Mouse (Mus musculus) embryonic facial prominence, embryonic 13.5 days (tissue): Measurements from ENCODE around the gene Wwox. TPM values are rescaled to one million over a fixed set of nuclear protein-coding genes. Genes with fewer than 3 reads are reported as not detected.
"Not testable (repeated sequence)": the region's sequence is repeated elsewhere in the genome, so short reads cannot be mapped to it uniquely, and the experiment has no call there.

Source experiments
- ATAC-seq: fragments of 200-750 bp; cut with Nextera tagmentation; 2 replicates; pipeline ENCODE4 v1.8.0; 2017; ENCODE audit warnings: low read depth; ENCODE audit not compliant: insufficient number of reproducible peaks, insufficient read depth, low FRiP score, low TSS enrichment
- H3K27ac ChIP-seq: fragments of 300-500 bp; sonication (generic); 2 replicates; pipeline ENCODE4 v1.5.1; 2015; ENCODE audit warnings: moderate library complexity, mild to moderate bottlenecking, inconsistent platforms
- H3K27me3 ChIP-seq: fragments of 300-500 bp; sonication (generic); 2 replicates; pipeline ENCODE4 v1.6.1; 2015; ENCODE audit warnings: mild to moderate bottlenecking, inconsistent platforms
- H3K36me3 ChIP-seq: fragments of 300-500 bp; sonication (generic); 2 replicates; pipeline ENCODE4 v1.6.1; 2015; ENCODE audit warnings: mild to moderate bottlenecking, inconsistent platforms
- H3K4me1 ChIP-seq: fragments of 300-500 bp; sonication (generic); 2 replicates; pipeline ENCODE4 v1.6.1; 2015; ENCODE audit warnings: inconsistent platforms
- H3K4me2 ChIP-seq: fragments of 300-500 bp; sonication (generic); 2 replicates; pipeline ENCODE4 v1.6.1; 2015; ENCODE audit warnings: moderate library complexity, mild to moderate bottlenecking, inconsistent platforms
- H3K4me3 ChIP-seq: fragments of 300-500 bp; sonication (generic); 2 replicates; pipeline ENCODE4 v1.5.1; 2015; ENCODE audit warnings: mild to moderate bottlenecking, inconsistent platforms
- H3K9ac ChIP-seq: fragments of 300-500 bp; sonication (generic); 2 replicates; pipeline ENCODE4 v1.6.1; 2015; ENCODE audit warnings: mild to moderate bottlenecking, inconsistent platforms
- H3K9me3 ChIP-seq: fragments of 300-500 bp; sonication (generic); 2 replicates; pipeline ENCODE4 v1.6.1; 2016; ENCODE audit warnings: inconsistent platforms
- WGBS: fragments of 180-500 bp; shearing (Covaris S2); methylation state at CpG from one replicate; pipeline ENCODE4 v1.1.7; 2015; ENCODE audit warnings: mixed read lengths; 5-methylcytosine and 5-hydroxymethylcytosine counted together
- polyA plus RNA-seq: library from polyadenylated mRNA; unstranded; fragments of >200 nt; fragmentation: Nextera tagmentation; extraction: Ambion mirVana; gene quantifications from 2 replicates; pipeline ENCODE4 v1.2.1, GENCODE M21; 2015

The Wwox gene
- polyA plus RNA-seq, 1 experiment from 2014 or later: 11.5 TPM

DNA sequence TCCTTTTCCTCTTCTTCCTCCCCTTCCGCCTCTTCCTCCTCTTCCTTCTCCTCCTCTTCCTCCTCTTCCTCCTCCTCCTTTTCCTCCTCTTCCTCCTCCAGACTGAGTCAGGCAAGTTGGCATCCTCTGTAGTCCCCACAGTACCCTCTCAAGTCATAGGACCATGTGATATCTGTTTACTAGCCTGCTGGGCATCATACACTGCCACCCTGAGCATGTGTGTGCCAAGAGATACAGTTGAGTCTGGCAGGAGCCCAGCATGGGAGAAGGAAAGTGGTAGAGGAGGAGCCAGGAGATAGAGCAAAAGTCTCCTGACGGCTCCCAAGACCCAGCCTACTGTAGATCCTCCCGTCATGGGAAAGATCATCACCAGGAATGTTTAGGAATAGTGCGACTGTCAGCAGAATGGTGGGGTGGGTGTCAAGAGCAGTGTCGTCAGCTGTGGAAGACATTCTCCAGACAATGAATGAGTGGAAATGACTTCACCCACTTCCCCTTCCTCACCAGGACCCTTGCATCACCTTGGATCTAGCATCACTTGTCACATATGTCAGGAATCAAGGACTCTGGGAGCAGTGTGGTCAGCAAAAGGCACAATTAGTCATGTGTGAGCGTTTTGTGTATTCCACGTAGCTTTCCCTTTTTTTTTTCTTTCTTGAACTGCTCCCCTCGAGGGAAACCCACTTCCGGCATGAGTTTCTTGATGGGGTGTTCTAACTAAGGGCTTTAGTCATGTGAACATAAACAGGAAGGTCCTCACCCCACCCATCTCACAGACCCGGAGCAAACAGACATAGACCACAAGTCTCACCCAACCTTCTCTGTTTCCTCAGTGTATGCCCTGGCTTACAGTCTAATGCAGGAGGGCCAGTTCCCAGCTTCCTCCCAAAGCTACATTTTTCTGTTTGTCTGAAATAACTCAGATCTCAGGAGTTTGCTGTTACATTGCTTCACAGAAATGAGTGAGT is 375.6 kb downstream of the Wwox start:
- Histone ChIP-seq H3K9me3 (peaks cover 4% of the 10 kb centered on the region; the same call in 1 of the 2 replicates), H3K27me3 (no peaks in the 10 kb centered on the region), H3K4me2 (no peak overlapping the region), H3K4me3 (no peak overlapping the region), H3K27ac (no peak overlapping the region), H3K36me3 (no peaks in the 10 kb centered on the region), H3K4me1 (peaks cover 19% of the 10 kb centered on the region), H3K9ac (no peak overlapping the region)
- WGBS: 67% methylated on average over 10 of the region's 10 CpGs
- no peak for ATAC-seq

DNA sequence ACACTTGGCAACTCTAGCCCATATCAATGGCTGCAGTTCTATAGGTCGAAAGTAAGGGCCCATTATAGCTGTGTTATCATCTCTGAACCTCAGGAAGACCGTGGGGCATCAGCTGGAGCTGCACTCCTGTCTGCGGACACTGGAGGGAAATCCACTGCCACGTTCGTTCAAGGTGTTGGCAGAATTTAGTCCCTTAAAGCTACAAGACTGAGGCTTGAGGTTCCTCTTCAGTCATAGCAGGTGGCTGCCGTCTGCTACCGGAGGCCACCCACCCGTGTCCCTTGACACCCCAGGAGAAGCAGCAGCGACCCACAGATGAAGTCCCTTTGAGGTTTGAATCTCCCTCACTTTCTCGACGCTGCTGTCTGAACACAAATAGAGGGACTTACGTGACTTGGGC is 376.9 kb downstream of the Wwox start:
- Histone ChIP-seq H3K4me2 (no peak overlapping the region), H3K27me3 (no peaks in the 10 kb centered on the region), H3K36me3 (no peaks in the 10 kb centered on the region), H3K27ac (no peak overlapping the region), H3K4me1 (peaks cover 19% of the 10 kb centered on the region), H3K4me3 (no peak overlapping the region), H3K9me3 (peaks cover under 1% of the 10 kb centered on the region; the same call in 1 of the 2 replicates), H3K9ac (no peak overlapping the region)
- 75% methylated on average over 12 of the region's 12 CpGs for WGBS
- no peak for ATAC-seq

DNA sequence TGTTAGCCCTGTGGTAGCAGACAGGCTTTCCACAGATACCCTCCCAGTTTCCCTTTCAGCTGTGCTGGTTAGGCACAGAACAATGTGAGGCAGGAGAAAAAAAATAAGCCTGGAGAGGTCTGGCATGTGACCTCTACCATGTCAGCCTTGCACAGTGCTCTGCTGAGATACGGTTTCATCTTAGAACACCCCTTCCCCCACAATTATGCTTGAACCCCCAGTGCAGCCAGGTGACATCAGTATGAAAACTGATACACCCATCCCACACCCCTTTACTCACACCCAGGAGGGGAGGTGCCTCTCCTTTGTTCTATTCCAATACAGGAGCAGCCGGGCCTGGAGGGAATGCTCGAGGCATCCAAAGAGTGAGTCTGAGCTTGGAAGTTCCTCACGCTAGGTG is 377.5 kb downstream of the Wwox start:
- Histone ChIP-seq H3K4me2 (no peak overlapping the region), H3K27ac (no peak overlapping the region), H3K4me1 (peaks cover 22% of the 10 kb centered on the region), H3K9me3 (no peaks in the 10 kb centered on the region), H3K9ac (no peak overlapping the region), H3K4me3 (no peak overlapping the region), H3K27me3 (no peaks in the 10 kb centered on the region), H3K36me3 (no peaks in the 10 kb centered on the region)
- WGBS: 40% methylated on average over 4 of the region's 4 CpGs
- peak; percentile 60; the same call in 1 of the 2 replicates for ATAC-seq

DNA sequence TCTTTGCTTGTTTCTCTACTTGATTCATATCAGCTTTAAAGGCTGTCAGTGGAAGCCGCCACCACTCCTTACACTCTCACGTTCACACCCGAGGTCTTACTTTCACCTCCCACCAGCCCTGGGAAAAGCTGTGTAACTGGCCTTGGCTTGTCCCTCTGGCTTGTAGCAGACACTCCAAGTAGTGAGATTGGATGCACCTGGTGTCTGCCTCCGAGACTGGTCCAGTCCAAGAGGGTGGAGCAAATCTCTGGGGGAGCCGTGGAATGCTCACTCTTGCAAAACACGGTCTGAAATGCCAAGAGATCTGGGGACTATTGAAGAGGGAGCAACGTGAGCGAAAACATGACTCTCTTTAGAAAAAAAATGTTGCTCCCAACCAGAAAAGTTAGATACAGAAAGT is 382.1 kb downstream of the Wwox start:
- ATAC-seq: no peak
- Histone ChIP-seq H3K9ac (no peak overlapping the region), H3K4me1 (peaks cover 15% of the 10 kb centered on the region), H3K4me2 (no peak overlapping the region), H3K27ac (no peak overlapping the region), H3K4me3 (no peak overlapping the region), H3K36me3 (no peaks in the 10 kb centered on the region), H3K9me3 (no peaks in the 10 kb centered on the region), H3K27me3 (no peaks in the 10 kb centered on the region)
- 56% methylated on average over 8 of the region's 8 CpGs for WGBS

DNA sequence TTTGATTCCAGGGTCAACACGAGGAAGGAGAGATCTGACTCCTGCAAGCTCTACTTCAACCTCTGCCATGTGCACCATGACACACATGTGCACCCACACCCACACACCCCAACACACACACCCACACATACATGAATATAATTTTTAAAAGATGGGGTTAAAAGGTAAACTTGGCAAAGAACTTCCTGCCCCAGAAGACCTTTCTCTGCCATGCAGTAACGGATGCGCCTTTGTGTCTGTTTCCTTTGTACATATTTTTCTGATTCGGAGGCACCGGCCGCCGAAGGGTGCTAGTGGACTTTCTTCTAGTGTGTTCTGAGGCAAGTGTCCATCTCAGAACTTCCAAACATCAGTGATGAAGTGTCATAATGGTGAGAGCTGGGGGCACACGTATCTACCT is 386.0 kb downstream of the Wwox start:
- no peak overlapping the region for H3K27ac ChIP-seq
- no peak overlapping the region for H3K9ac ChIP-seq
- H3K27me3 ChIP-seq: no peaks in the 10 kb centered on the region
- 0 out of 2 replicates have a peak, but pooled peaks cover 4% of the 10 kb centered on the region for H3K4me1 ChIP-seq
- ATAC-seq: no peak
- H3K4me3 ChIP-seq: no peak overlapping the region
- H3K9me3 ChIP-seq: no peaks in the 10 kb centered on the region
- WGBS: 92% methylated on average over 8 of the region's 8 CpGs
- no peaks in the 10 kb centered on the region for H3K36me3 ChIP-seq
- no peak overlapping the region for H3K4me2 ChIP-seq

DNA sequence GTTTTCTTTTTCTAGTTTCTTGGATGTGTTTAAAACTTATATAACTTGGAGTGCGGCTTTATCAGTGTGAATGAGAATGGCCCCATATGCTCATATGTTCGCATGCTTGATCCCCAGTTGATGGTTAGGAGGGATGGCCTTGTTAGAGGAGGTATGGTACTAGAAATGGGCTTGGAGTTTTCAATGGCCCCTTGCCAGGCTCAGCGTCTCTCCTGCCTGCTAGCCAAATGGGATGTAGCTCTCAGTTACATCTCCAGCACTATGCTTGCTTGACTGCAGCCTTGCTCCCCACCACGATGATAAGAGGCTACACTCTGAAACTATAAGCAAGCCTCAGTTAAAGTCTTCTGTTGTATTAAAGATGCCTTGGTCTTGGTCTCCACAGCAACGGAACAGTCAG is 387.5 kb downstream of the Wwox start:
- Histone ChIP-seq H3K4me1 (no peaks in the 10 kb centered on the region), H3K4me3 (no peak overlapping the region), H3K27me3 (no peaks in the 10 kb centered on the region), H3K9ac (no peak overlapping the region), H3K27ac (no peak overlapping the region), H3K9me3 (no peaks in the 10 kb centered on the region), H3K4me2 (no peak overlapping the region), H3K36me3 (no peaks in the 10 kb centered on the region)
- 89% methylated on average over 5 of the region's 5 CpGs for WGBS
- no peak for ATAC-seq

DNA sequence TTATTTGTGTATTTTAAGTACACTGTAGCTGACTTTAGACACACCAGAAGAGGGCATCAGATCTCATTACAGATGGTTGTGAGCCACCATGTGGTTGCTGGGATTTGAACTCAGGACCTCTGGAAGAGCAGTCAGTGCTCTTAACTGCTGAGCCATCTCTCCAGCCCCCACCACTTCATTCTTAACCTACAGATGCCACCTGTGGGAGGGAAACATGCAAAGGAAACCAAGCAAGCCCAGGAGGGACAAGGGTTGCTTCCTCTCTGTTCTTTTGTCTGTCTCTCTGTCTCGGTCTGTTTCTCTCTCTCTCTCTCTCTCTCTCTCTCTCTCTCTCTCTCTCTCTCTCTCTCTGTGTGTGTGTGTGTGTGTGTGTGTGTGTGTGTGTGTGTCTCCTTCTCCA is 388.4 kb downstream of the Wwox start:
- 75% methylated on average over 1 of the region's 1 CpGs for WGBS
- not testable (repeated sequence) for H3K4me1 ChIP-seq, H3K27ac ChIP-seq, H3K4me3 ChIP-seq, H3K4me2 ChIP-seq, H3K9ac ChIP-seq, ATAC-seq, H3K36me3 ChIP-seq, H3K27me3 ChIP-seq, H3K9me3 ChIP-seq

DNA sequence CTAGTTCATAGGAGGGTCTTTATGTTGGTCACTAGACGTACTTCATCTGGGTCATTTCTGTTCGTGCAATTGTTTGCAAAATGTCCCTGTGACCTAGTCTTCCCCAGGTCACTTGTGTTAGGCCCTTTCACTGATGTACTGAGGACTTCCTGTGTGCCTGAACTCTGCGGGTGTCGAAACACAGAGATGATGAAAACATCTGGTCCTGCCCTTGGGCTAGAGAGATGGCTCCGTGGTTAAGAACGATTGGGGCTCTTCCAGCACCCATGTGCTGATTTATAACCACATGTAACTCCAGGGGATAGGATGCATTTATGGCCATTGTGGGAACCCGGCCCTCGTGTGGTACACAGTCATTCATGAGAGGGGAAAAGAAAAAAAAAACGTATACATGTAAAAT is 392.1 kb downstream of the Wwox start:
- Histone ChIP-seq H3K4me2 (no peak overlapping the region), H3K4me1 (no peaks in the 10 kb centered on the region), H3K27me3 (no peaks in the 10 kb centered on the region), H3K27ac (no peak overlapping the region), H3K9me3 (no peaks in the 10 kb centered on the region), H3K36me3 (no peaks in the 10 kb centered on the region), H3K9ac (no peak overlapping the region), H3K4me3 (no peak overlapping the region)
- ATAC-seq: no peak
- 57% methylated on average over 9 of the region's 9 CpGs for WGBS

DNA sequence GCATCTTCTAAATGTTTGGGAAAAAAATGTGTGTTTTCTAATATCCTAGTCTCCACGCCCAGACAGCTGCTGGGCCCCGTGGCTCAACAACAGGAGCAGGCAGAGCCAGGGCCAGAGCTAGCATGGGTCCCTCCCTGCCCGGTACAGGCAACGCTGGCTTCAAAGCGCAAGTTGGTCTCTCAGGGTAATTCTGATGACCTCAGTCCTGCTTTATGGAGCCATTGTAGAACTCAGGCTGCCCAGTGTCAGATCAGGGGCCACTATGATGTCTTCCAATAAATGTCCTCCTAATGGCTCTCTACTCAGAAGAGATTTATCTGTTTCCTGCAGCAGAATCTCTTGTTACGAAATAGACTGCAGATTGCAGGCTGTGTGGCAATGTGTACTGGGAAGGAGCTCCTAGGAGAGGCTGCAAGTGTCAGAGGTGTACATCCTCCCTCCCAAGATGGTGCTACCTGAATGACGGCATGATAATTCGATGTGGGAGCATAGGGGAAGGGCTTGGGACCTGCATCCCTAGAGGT is 392.9 kb downstream of the Wwox start:
- Histone ChIP-seq H3K9me3 (no peaks in the 10 kb centered on the region), H3K4me1 (no peaks in the 10 kb centered on the region), H3K27me3 (no peaks in the 10 kb centered on the region), H3K4me2 (no peak overlapping the region), H3K27ac (no peak overlapping the region), H3K9ac (no peak overlapping the region), H3K36me3 (no peaks in the 10 kb centered on the region), H3K4me3 (no peak overlapping the region)
- 87% methylated on average over 8 of the region's 8 CpGs for WGBS
- no peak for ATAC-seq

DNA sequence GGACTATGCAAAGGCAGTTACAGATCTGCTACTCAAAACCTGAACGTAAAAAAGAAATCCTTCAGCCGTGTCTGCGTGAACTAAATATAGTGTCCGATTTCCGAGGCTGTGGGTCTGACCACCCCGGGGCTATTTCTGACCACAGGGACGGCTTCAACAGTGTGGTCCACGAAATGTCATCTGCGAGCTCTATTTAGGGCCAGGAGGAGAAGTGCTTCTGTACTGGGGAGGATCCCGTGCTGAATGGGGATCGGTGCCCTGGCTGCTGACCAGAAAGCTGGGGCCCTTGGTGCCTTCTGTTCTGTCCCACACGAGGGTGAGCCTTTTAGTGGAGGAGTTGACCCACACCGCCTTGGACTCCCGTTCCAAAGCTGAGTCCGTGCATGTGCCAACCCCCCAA is 395.3 kb downstream of the Wwox start:
- Histone ChIP-seq H3K4me1 (no peaks in the 10 kb centered on the region), H3K9ac (no peak overlapping the region), H3K27me3 (no peaks in the 10 kb centered on the region), H3K4me3 (no peak overlapping the region), H3K9me3 (no peaks in the 10 kb centered on the region), H3K36me3 (no peaks in the 10 kb centered on the region), H3K4me2 (no peak overlapping the region), H3K27ac (no peak overlapping the region)
- ATAC-seq: no peak
- WGBS: 63% methylated on average over 15 of the region's 15 CpGs

DNA sequence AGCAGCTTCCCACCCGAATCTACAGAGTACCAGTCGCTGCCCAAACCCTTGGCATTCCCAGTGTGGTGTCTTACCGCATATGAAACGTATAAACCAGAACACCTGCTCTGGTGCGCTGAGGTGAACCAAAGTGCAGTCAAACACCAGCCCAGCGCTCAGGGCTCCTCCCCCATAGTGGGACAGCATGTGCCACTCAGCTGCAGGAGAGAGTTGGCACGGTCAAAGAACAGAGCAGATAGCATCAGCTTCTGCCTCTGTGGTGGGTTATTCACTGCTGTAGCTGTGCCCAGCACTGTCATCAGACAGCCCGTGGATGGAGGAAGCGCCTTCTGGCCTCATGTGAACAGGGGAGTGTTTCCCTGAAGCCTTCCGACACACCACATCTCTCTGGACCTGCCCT is 400.5 kb downstream of the Wwox start:
- H3K36me3 ChIP-seq: no peaks in the 10 kb centered on the region
- no peak overlapping the region for H3K27ac ChIP-seq
- H3K27me3 ChIP-seq: no peaks in the 10 kb centered on the region
- 88% methylated on average over 10 of the region's 10 CpGs for WGBS
- no peaks in the 10 kb centered on the region for H3K4me1 ChIP-seq
- H3K9ac ChIP-seq: no peak overlapping the region
- H3K4me2 ChIP-seq: no peak overlapping the region
- no peaks in the 10 kb centered on the region for H3K9me3 ChIP-seq
- H3K4me3 ChIP-seq: no peak overlapping the region
- ATAC-seq: no peak

DNA sequence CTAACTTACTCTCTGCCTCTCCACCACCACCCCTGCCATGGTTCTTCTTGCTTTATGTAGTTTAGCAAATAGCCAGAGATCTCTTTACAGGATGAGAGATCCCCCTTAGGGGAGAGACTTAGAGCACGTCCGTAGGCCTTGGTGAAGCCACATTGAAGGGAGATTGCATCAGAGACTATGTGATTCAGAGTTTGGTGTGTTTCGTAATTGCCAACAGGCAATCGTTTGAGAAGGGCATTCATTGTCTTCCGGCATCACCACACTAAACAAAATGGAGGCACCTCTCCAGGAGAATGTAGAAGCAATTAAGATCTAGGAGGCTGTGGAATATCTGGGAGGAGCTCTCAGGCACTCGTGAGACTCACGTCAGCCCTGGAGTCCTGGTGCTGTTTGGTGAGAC is 408.2 kb downstream of the Wwox start:
- Histone ChIP-seq H3K4me1 (0 out of 2 replicates have a peak, but pooled peaks cover 3% of the 10 kb centered on the region), H3K36me3 (no peaks in the 10 kb centered on the region), H3K9me3 (no peaks in the 10 kb centered on the region), H3K9ac (no peak overlapping the region), H3K4me2 (no peak overlapping the region), H3K27me3 (0 out of 2 replicates have a peak, but pooled peaks cover 6% of the 10 kb centered on the region), H3K27ac (no peak overlapping the region), H3K4me3 (no peak overlapping the region)
- ATAC-seq: no peak
- 91% methylated on average over 7 of the region's 7 CpGs for WGBS
